Comparison of ENCODE assay signal across 8 mouse cellular contexts in the genomic region with DNA sequence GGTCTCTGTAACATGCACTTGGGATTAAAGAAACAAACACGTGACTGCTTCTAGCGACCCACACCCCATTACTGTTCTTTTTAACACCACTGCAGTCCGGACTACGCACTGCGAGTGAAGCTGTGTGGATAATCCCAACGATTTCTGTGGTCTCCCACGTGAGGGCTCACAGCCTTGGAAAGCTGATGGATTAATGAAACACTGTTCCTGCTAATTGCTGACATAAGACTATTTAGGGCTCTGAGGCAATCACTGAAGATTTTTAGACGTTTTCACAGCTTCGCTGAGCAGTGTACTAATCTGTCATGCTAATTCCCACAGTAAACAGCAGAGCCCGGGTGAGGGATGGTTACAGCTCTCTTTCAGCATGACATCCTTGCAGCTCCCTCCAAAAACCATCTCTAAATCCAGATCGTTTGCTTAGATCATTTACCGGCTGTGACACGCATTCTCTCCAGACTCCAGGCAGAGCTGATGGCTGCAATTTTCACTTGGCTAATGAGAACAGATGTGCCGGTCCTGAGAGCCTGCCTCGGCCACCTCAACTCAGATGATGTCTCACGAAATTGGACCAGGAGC.
A peak's percentile ranks its signal among the peaks of the same experiment; 100 is the strongest.
DNase-seq lines count a peak whose midpoint lies in the region; TF ChIP-seq lines count a peak whose summit lies in the region.
"Had no signal": no experiment of that assay in that cellular context is flagged by ENCODE, and none has a peak within 500 bp of the region (broad histone marks: within the 10 kb centered on the region; RNA-seq: fewer than 3 reads in every experiment).

No protein-coding gene starts in this region.

- no peak overlapping the region; the same call in 1 of the 2 replicates for H3K27ac ChIP-seq in left cerebral cortex, adult 2 months
- H3K27ac ChIP-seq in forebrain, embryonic 10.5 days = no peak overlapping the region
- H3K27ac ChIP-seq: liver, embryonic 13.5 days had no signal

- H3K9me3 ChIP-seq in forebrain, embryonic 10.5 days = no peaks in the 10 kb centered on the region
- H3K9me3 ChIP-seq: liver, embryonic 13.5 days had no signal

- no peak for DNase-seq in left cerebral cortex, adult 2 months (ENCODE audit: extremely low spot score in 1 of 2, low spot score in 2 of 2)
- DNase-seq in left cerebral cortex, postnatal 10 days (ENCODE audit: extremely low spot score in 1 of 2, low spot score in 2 of 2) = no peak
- no peak for DNase-seq in forebrain, embryonic 10.5 days (ENCODE audit: extremely low spot score, low spot score)
- peak; percentile 9 to 48 for DNase-seq in layer of hippocampus, adult 18-20 months (ENCODE audit: low spot score in 2 of 2)
- DNase-seq in retina, postnatal 1 day = peak; percentile 88
- no peak for DNase-seq in urinary bladder, postnatal 10 days (ENCODE audit: low spot score)
- no peak for DNase-seq in right cerebral cortex, postnatal 4 days
- DNase-seq: liver, embryonic 13.5 days had no signal

- TF ChIP-seq CTCF in left cerebral cortex, adult 2 months (IDR thresholded peaks at IDR 0.05) = no peak

- H3K4me1 ChIP-seq in forebrain, embryonic 10.5 days = peaks cover 34% of the 10 kb centered on the region
- H3K4me1 ChIP-seq: liver, embryonic 13.5 days had no signal

- 34% methylated on average over 16 of the region's 16 CpGs for WGBS in forebrain, embryonic 10.5 days

- intact Hi-C loops in left cerebral cortex, adult 2 months (cut with DNase I) = no loop called here
- intact Hi-C loops in left cerebral cortex, postnatal 10 days (cut with DNase I) = no loop called here

- H3K27me3 ChIP-seq in forebrain, embryonic 10.5 days (ENCODE audit: poor library complexity, severe bottlenecking) = peaks cover 17% of the 10 kb centered on the region
- H3K27me3 ChIP-seq: liver, embryonic 13.5 days had no signal

- H3K4me3 ChIP-seq in left cerebral cortex, adult 2 months = peak overlapping the region; percentile 17; the same call in 1 of the 2 replicates
- peak overlapping the region; percentile 14; the same call in 1 of the 2 replicates for H3K4me3 ChIP-seq in forebrain, embryonic 10.5 days
- H3K4me3 ChIP-seq: liver, embryonic 13.5 days had no signal

- H3K36me3 ChIP-seq in forebrain, embryonic 10.5 days (replicated peaks) = no peaks in the 10 kb centered on the region
- H3K36me3 ChIP-seq: liver, embryonic 13.5 days had no signal

Comparison
In these comparisons a context has a peak if more than half of its experiments do, and no peak if none do; other contexts are left out.
1. DNase-seq: peak in layer of hippocampus, adult 18-20 months (2 of 2) and retina, postnatal 1 day (single experiment); none in left cerebral cortex, adult 2 months (0 of 2), left cerebral cortex, postnatal 10 days (0 of 2), forebrain, embryonic 10.5 days (single experiment), urinary bladder, postnatal 10 days (single experiment) and right cerebral cortex, postnatal 4 days (single experiment).